Mouse (Mus musculus) CH12.LX (cell line): ENCODE data around the gene Prkar1a.

Experiments
- CHD2 ChIP-seq: IDR thresholded peaks from 2 replicates; pipeline ENCODE4 v1.6.1; 2011; ENCODE audit warnings: low read length, improper control_type of control experiment
- CTCF ChIP-seq, 2 experiments: IDR thresholded peaks in 1 of 2; conservative IDR thresholded peaks in 1 of 2; 2 replicates each; pipeline ENCODE4 v1.5.1; 2011 to 2012; ENCODE audit warnings: low read depth in 2 of 2, low read length in 2 of 2, improper control_type of control experiment in 1 of 2, inconsistent platforms in 1 of 2, mild to moderate bottlenecking in 1 of 2, moderate library complexity in 1 of 2
- E2F4 ChIP-seq: IDR thresholded peaks from 2 replicates; pipeline ENCODE4 v1.6.1; 2011; ENCODE audit warnings: low read depth, low read length, improper control_type of control experiment; ENCODE audit not compliant: insufficient replicate concordance
- EP300 ChIP-seq: IDR thresholded peaks from 2 replicates; pipeline ENCODE4 v1.6.1; 2011; ENCODE audit warnings: low read length, improper control_type of control experiment
- HCFC1 ChIP-seq: IDR thresholded peaks from 2 replicates; pipeline ENCODE4 v1.6.1; 2012; ENCODE audit warnings: low read depth, mild to moderate bottlenecking, inconsistent platforms, low read length, improper control_type of control experiment
- IRF4 ChIP-seq: IDR thresholded peaks from 2 replicates; pipeline ENCODE4 v1.6.1; 2014; ENCODE audit warnings: low read depth, mild to moderate bottlenecking, inconsistent platforms, low read length, improper control_type of control experiment
- MAX ChIP-seq: IDR thresholded peaks from 2 replicates; pipeline ENCODE4 v1.6.1; 2011; ENCODE audit warnings: low read length, improper control_type of control experiment
- MAZ ChIP-seq: IDR thresholded peaks from 2 replicates; pipeline ENCODE4 v1.6.1; 2012; ENCODE audit warnings: low read depth, mild to moderate bottlenecking, inconsistent platforms, low read length, improper control_type of control experiment, moderate library complexity
- MXI1 ChIP-seq: IDR thresholded peaks from 2 replicates; pipeline ENCODE4 v1.6.1; 2011; ENCODE audit warnings: mild to moderate bottlenecking, low read depth, low read length, improper control_type of control experiment
- NRF1 ChIP-seq: IDR thresholded peaks from 2 replicates; pipeline ENCODE4 v1.6.1; 2014; ENCODE audit warnings: low read depth, mild to moderate bottlenecking, inconsistent platforms, low read length, improper control_type of control experiment, moderate library complexity
- POLR2A ChIP-seq: IDR thresholded peaks from 2 replicates; pipeline ENCODE4 v1.6.1; 2011; ENCODE audit warnings: low read depth, mild to moderate bottlenecking, improper control_type of control experiment, low read length
- SMC3 ChIP-seq: IDR thresholded peaks from 2 replicates; pipeline ENCODE4 v1.6.1; 2011; ENCODE audit warnings: low read depth, low read length, improper control_type of control experiment

DNA sequence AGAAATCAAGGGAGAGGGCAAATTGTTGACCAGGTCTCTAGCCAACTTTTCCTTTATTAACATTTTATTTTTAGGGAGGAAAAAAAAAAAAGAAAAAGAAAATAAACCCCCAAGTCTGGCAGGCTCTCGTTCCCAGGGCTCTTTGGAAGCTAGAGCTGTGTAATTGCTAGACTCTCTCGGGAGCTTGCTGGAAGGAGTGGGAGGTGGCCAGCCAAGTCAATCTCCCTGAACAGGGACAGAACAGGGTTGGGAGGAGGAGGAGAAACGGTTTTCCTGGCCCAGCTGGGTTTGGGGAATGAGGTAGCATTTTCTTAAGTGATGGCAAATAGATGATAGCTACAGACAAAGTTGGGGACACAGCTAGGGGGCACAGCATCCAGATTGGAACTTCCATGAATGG lies 43.5 kb downstream of the Prkar1a start:
- no peak for TF ChIP-seq POLR2A
- no peak for TF ChIP-seq CTCF (conservative IDR thresholded peaks at IDR 0.05 in 1 of 2, IDR thresholded peaks at IDR 0.05 in 1 of 2; ENCODE audit: low read depth in 2 of 2, low read length in 2 of 2)
- TF ChIP-seq EP300: no peak
- TF ChIP-seq NRF1: no peak
- TF ChIP-seq MAX: no peak
- no peak for TF ChIP-seq HCFC1
- no peak for TF ChIP-seq CHD2
- no peak for TF ChIP-seq MAZ
- no peak for TF ChIP-seq SMC3
- TF ChIP-seq E2F4: no peak
- no peak for TF ChIP-seq IRF4
- TF ChIP-seq MXI1: no peak
